Mouse (Mus musculus): ENCODE data around the gene Sestd1. TPM values are rescaled to one million over a fixed set of nuclear protein-coding genes. Genes with fewer than 3 reads are reported as not detected.

Gene Sestd1
- polyA plus RNA-seq, 1 experiment = 15.2 TPM

GRCm38 (mm10) chr2:77200379-77200778 is 80.0 kb downstream of the Sestd1 start:
- TF ChIP-seq USF1 (IDR thresholded peaks at IDR 0.05; ENCODE audit: low read depth) = no peak
- TF ChIP-seq FOSL1 (IDR thresholded peaks at IDR 0.05; ENCODE audit: insufficient read depth, low read length, poor library complexity, severe bottlenecking) = no peak
- TF ChIP-seq MYOG (IDR thresholded peaks at IDR 0.05; ENCODE audit: control insufficient read depth, extremely low read depth, insufficient read length) = no peak
- no peak for TF ChIP-seq CTCF (IDR thresholded peaks at IDR 0.05; ENCODE audit: control insufficient read depth, insufficient read depth, insufficient read length)
- no peak for TF ChIP-seq MAX (IDR thresholded peaks at IDR 0.05)
- TF ChIP-seq CEBPB (IDR thresholded peaks at IDR 0.05; ENCODE audit: low read depth) = no peak
- H3K36me3 ChIP-seq (ENCODE audit: control insufficient read depth, insufficient read depth) = peaks cover 66% of the 10 kb centered on the region
- no peak overlapping the region for H3K4me3 ChIP-seq (ENCODE audit: insufficient read depth, poor library complexity, severe bottlenecking)
- H3K79me2 ChIP-seq (ENCODE audit: control insufficient read depth, insufficient read depth) = peaks cover 10% of the 10 kb centered on the region
- H3K27me3 ChIP-seq (ENCODE audit: control insufficient read depth, insufficient read depth, insufficient read length) = no peaks in the 10 kb centered on the region
- H3K79me3 ChIP-seq (ENCODE audit: low read depth) = no peaks in the 10 kb centered on the region
- no peak overlapping the region for H3ac ChIP-seq (ENCODE audit: control insufficient read depth, insufficient read length, low read depth)

- Histone ChIP-seq H3K36me3 (ENCODE audit: control insufficient read depth, insufficient read depth) (peaks cover 64% of the 10 kb centered on the region), H3K79me3 (ENCODE audit: low read depth) (no peaks in the 10 kb centered on the region), H3K27me3 (ENCODE audit: control insufficient read depth, insufficient read depth, insufficient read length) (no peaks in the 10 kb centered on the region), H3K4me3 (ENCODE audit: insufficient read depth, poor library complexity, severe bottlenecking) (no peak overlapping the region), H3K79me2 (ENCODE audit: control insufficient read depth, insufficient read depth) (peaks cover 10% of the 10 kb centered on the region), H3ac (ENCODE audit: control insufficient read depth, insufficient read length, low read depth) (no peak overlapping the region)
- TF ChIP-seq CEBPB (IDR thresholded peaks at IDR 0.05; ENCODE audit: low read depth) = no peak
- TF ChIP-seq CTCF (IDR thresholded peaks at IDR 0.05; ENCODE audit: control insufficient read depth, insufficient read depth, insufficient read length) = no peak
- no peak for TF ChIP-seq USF1 (IDR thresholded peaks at IDR 0.05; ENCODE audit: low read depth)
- no peak for TF ChIP-seq MYOG (IDR thresholded peaks at IDR 0.05; ENCODE audit: control insufficient read depth, extremely low read depth, insufficient read length)
- TF ChIP-seq FOSL1 (IDR thresholded peaks at IDR 0.05; ENCODE audit: insufficient read depth, low read length, poor library complexity, severe bottlenecking) = no peak
- no peak for TF ChIP-seq MAX (IDR thresholded peaks at IDR 0.05)
- TF ChIP-seq MYOD1 (IDR thresholded peaks at IDR 0.05; ENCODE audit: control insufficient read depth, insufficient read length, low read depth) = no peak
Observed at GRCm38 (mm10) chr2:77198246-77198645, 82.1 kb downstream of the Sestd1 start.

- Histone ChIP-seq H3K79me2 (ENCODE audit: control insufficient read depth, insufficient read depth) (peaks cover 6% of the 10 kb centered on the region), H3K36me3 (ENCODE audit: control insufficient read depth, insufficient read depth) (peaks cover 67% of the 10 kb centered on the region), H3K27me3 (ENCODE audit: control insufficient read depth, insufficient read depth, insufficient read length) (no peaks in the 10 kb centered on the region)
Observed at GRCm38 (mm10) chr2:77196819-77197218, 83.6 kb downstream of the Sestd1 start.

GRCm38 (mm10) chr2:77195056-77195455 is 85.3 kb downstream of the Sestd1 start:
- H3ac ChIP-seq (ENCODE audit: control insufficient read depth, insufficient read length, low read depth) = no peak overlapping the region
- TF ChIP-seq CTCF (IDR thresholded peaks at IDR 0.05; ENCODE audit: control insufficient read depth, insufficient read depth, insufficient read length) (no peak), MYOD1 (IDR thresholded peaks at IDR 0.05; ENCODE audit: control insufficient read depth, insufficient read length, low read depth) (no peak), MYOG (IDR thresholded peaks at IDR 0.05; ENCODE audit: control insufficient read depth, extremely low read depth, insufficient read length) (no peak), CEBPB (IDR thresholded peaks at IDR 0.05; ENCODE audit: low read depth) (no peak), USF1 (IDR thresholded peaks at IDR 0.05; ENCODE audit: low read depth) (no peak), MAX (IDR thresholded peaks at IDR 0.05) (no peak)
- H3K4me3 ChIP-seq (ENCODE audit: insufficient read depth, poor library complexity, severe bottlenecking) = no peak overlapping the region
- H3K36me3 ChIP-seq (ENCODE audit: control insufficient read depth, insufficient read depth) = peaks cover 85% of the 10 kb centered on the region
- no peaks in the 10 kb centered on the region for H3K27me3 ChIP-seq (ENCODE audit: control insufficient read depth, insufficient read depth, insufficient read length)
- no peaks in the 10 kb centered on the region for H3K79me3 ChIP-seq (ENCODE audit: low read depth)
- H3K79me2 ChIP-seq (ENCODE audit: control insufficient read depth, insufficient read depth) = no peaks in the 10 kb centered on the region

More at GRCm38 (mm10) chr2:77196819-77197218, 83.6 kb downstream of the Sestd1 start:
- Histone ChIP-seq H3ac (ENCODE audit: control insufficient read depth, insufficient read length, low read depth) (no peak overlapping the region), H3K4me3 (ENCODE audit: insufficient read depth, poor library complexity, severe bottlenecking) (no peak overlapping the region), H3K79me3 (ENCODE audit: low read depth) (no peaks in the 10 kb centered on the region)
- TF ChIP-seq CTCF (IDR thresholded peaks at IDR 0.05; ENCODE audit: control insufficient read depth, insufficient read depth, insufficient read length) (no peak), MYOD1 (IDR thresholded peaks at IDR 0.05; ENCODE audit: control insufficient read depth, insufficient read length, low read depth) (no peak), MYOG (IDR thresholded peaks at IDR 0.05; ENCODE audit: control insufficient read depth, extremely low read depth, insufficient read length) (no peak), FOSL1 (IDR thresholded peaks at IDR 0.05; ENCODE audit: insufficient read depth, low read length, poor library complexity, severe bottlenecking) (no peak), CEBPB (IDR thresholded peaks at IDR 0.05; ENCODE audit: low read depth) (no peak), USF1 (IDR thresholded peaks at IDR 0.05; ENCODE audit: low read depth) (no peak), MAX (IDR thresholded peaks at IDR 0.05) (no peak)

GRCm38 (mm10) chr2:77191811-77192210 is 88.6 kb downstream of the Sestd1 start:
- H3K4me3 ChIP-seq (ENCODE audit: insufficient read depth, poor library complexity, severe bottlenecking) = no peak overlapping the region
- H3K27me3 ChIP-seq (ENCODE audit: control insufficient read depth, insufficient read depth, insufficient read length) = no peaks in the 10 kb centered on the region
- H3ac ChIP-seq (ENCODE audit: control insufficient read depth, insufficient read length, low read depth) = no peak overlapping the region
- no peaks in the 10 kb centered on the region for H3K79me3 ChIP-seq (ENCODE audit: low read depth)
- no peaks in the 10 kb centered on the region for H3K79me2 ChIP-seq (ENCODE audit: control insufficient read depth, insufficient read depth)
- no peak for TF ChIP-seq MYOD1 (IDR thresholded peaks at IDR 0.05; ENCODE audit: control insufficient read depth, insufficient read length, low read depth)
- TF ChIP-seq USF1 (IDR thresholded peaks at IDR 0.05; ENCODE audit: low read depth) = no peak
- no peak for TF ChIP-seq MAX (IDR thresholded peaks at IDR 0.05)
- TF ChIP-seq CEBPB (IDR thresholded peaks at IDR 0.05; ENCODE audit: low read depth) = no peak
- no peak for TF ChIP-seq MYOG (IDR thresholded peaks at IDR 0.05; ENCODE audit: control insufficient read depth, extremely low read depth, insufficient read length)
- TF ChIP-seq FOSL1 (IDR thresholded peaks at IDR 0.05; ENCODE audit: insufficient read depth, low read length, poor library complexity, severe bottlenecking) = no peak
- no peak for TF ChIP-seq CTCF (IDR thresholded peaks at IDR 0.05; ENCODE audit: control insufficient read depth, insufficient read depth, insufficient read length)
- peaks cover 92% of the 10 kb centered on the region for H3K36me3 ChIP-seq (ENCODE audit: control insufficient read depth, insufficient read depth)

GRCm38 (mm10) chr2:77190891-77191290 is 89.5 kb downstream of the Sestd1 start:
- TF ChIP-seq MYOD1 (IDR thresholded peaks at IDR 0.05; ENCODE audit: control insufficient read depth, insufficient read length, low read depth) (no peak), CEBPB (IDR thresholded peaks at IDR 0.05; ENCODE audit: low read depth) (no peak), CTCF (IDR thresholded peaks at IDR 0.05; ENCODE audit: control insufficient read depth, insufficient read depth, insufficient read length) (no peak), MYOG (IDR thresholded peaks at IDR 0.05; ENCODE audit: control insufficient read depth, extremely low read depth, insufficient read length) (no peak), FOSL1 (IDR thresholded peaks at IDR 0.05; ENCODE audit: insufficient read depth, low read length, poor library complexity, severe bottlenecking) (no peak), USF1 (IDR thresholded peaks at IDR 0.05; ENCODE audit: low read depth) (no peak), MAX (IDR thresholded peaks at IDR 0.05) (no peak)
- H3K36me3 ChIP-seq (ENCODE audit: control insufficient read depth, insufficient read depth) = peaks cover 85% of the 10 kb centered on the region
- no peak overlapping the region for H3K4me3 ChIP-seq (ENCODE audit: insufficient read depth, poor library complexity, severe bottlenecking)
- H3ac ChIP-seq (ENCODE audit: control insufficient read depth, insufficient read length, low read depth) = no peak overlapping the region
- no peaks in the 10 kb centered on the region for H3K79me3 ChIP-seq (ENCODE audit: low read depth)
- no peaks in the 10 kb centered on the region for H3K27me3 ChIP-seq (ENCODE audit: control insufficient read depth, insufficient read depth, insufficient read length)
- no peaks in the 10 kb centered on the region for H3K79me2 ChIP-seq (ENCODE audit: control insufficient read depth, insufficient read depth)

All from C2C12 (cell line).